Mouse (Mus musculus) heart, embryonic 16.5 days (tissue): ENCODE results near the gene Herpud1. TPM values are rescaled to one million over a fixed set of nuclear protein-coding genes. Genes with fewer than 3 reads are reported as not detected.
A peak's percentile ranks its signal among the peaks of the same experiment; 100 is the strongest.

Experiments
- ATAC-seq: fragments of 200-750 bp; cut with Nextera tagmentation; replicated peaks from 2 replicates; pipeline ENCODE4 v1.8.0; 2017; ENCODE audit warnings: moderate number of reproducible peaks; ENCODE audit not compliant: insufficient read depth, low FRiP score; ENCODE audit errors: extremely low read depth
- H3K27ac ChIP-seq: fragments of 300-500 bp; sonication (generic); 2 replicates; pipeline ENCODE4 v1.5.1; 2014; ENCODE audit warnings: mild to moderate bottlenecking, low read length, control low read depth, moderate library complexity
- H3K27me3 ChIP-seq: fragments of 300-500 bp; sonication (generic); 2 replicates; pipeline ENCODE4 v1.6.1; 2014; ENCODE audit warnings: low read length, mixed read lengths; ENCODE audit not compliant: control insufficient read depth, insufficient read depth
- H3K36me3 ChIP-seq: fragments of 300-500 bp; sonication (generic); 2 replicates; pipeline ENCODE4 v1.6.1; 2014; ENCODE audit not compliant: control insufficient read depth, insufficient read depth
- H3K4me1 ChIP-seq: fragments of 300-500 bp; sonication (generic); 2 replicates; pipeline ENCODE4 v1.6.1; 2014; ENCODE audit warnings: low read length, mixed read lengths; ENCODE audit not compliant: control insufficient read depth, insufficient read depth
- H3K4me2 ChIP-seq: fragments of 300-500 bp; sonication (generic); 2 replicates; pipeline ENCODE4 v1.6.1; 2014; ENCODE audit warnings: low read depth, mild to moderate bottlenecking, control low read depth, low read length
- H3K4me3 ChIP-seq: fragments of 300-500 bp; sonication (generic); 2 replicates; pipeline ENCODE4 v1.5.1; 2014; ENCODE audit warnings: mild to moderate bottlenecking, control low read depth, low read length
- H3K9ac ChIP-seq: fragments of 300-500 bp; sonication (generic); 2 replicates; pipeline ENCODE4 v1.6.1; 2014; ENCODE audit warnings: low read length, control low read depth
- H3K9me3 ChIP-seq: fragments of 300-500 bp; sonication (generic); replicated peaks from 2 replicates; pipeline ENCODE4 v1.6.1; 2016; ENCODE audit warnings: low read length; ENCODE audit not compliant: control insufficient read depth
- WGBS: fragments of 180-500 bp; shearing (Covaris S2); extraction: QIAGEN DNeasy Blood & Tissue Kit; methylation state at CpG from one replicate; pipeline ENCODE4 v1.1.7; 2014; 5-methylcytosine and 5-hydroxymethylcytosine counted together
- polyA plus RNA-seq: library from polyadenylated mRNA; unstranded; fragments of >200 nt; fragmentation: Nextera tagmentation; extraction: Ambion mirVana; gene quantifications from 2 replicates; pipeline ENCODE4 v1.2.1, GENCODE M21; 2015

Herpud1 gene
- polyA plus RNA-seq, 1 experiment from 2014 or later, result 120 TPM

DNA sequence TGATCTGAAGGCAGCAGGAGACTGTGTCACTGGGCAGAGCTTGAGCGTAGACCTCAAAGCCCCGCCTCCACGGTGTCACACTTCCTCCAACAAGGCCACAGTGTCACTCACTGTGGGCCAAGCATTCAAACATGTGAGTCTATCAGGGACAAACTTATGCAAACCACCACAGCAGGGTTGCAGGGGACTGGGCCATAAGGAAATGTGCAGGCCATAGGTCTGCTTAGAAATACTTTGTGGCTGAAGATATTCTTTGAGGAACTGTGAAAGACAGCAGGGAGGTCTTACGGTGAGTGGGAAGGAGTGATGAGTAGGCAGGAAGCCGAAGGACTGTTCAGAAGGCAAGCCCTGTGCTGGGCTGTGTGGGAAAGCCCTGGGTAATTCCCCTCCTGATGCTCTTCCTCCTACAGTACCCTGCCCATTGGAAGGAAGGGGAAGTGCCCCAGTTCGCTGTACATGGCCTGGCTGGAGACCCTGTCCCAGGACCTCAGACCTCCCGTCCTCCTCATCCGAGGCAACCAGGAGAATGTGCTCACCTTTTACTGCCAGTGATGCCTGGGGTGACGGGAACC, 20.7 kb upstream of the Herpud1 start:
- Histone ChIP-seq H3K36me3 (no peaks in the 10 kb centered on the region), H3K9ac (no peak overlapping the region), H3K4me1 (peaks cover 26% of the 10 kb centered on the region), H3K9me3 (no peaks in the 10 kb centered on the region), H3K27me3 (no peaks in the 10 kb centered on the region), H3K4me3 (no peak overlapping the region), H3K27ac (no peak overlapping the region; the same call in 1 of the 2 replicates), H3K4me2 (no peak overlapping the region)
- 80% methylated on average over 9 of the region's 9 CpGs for WGBS
- no peak for ATAC-seq

DNA sequence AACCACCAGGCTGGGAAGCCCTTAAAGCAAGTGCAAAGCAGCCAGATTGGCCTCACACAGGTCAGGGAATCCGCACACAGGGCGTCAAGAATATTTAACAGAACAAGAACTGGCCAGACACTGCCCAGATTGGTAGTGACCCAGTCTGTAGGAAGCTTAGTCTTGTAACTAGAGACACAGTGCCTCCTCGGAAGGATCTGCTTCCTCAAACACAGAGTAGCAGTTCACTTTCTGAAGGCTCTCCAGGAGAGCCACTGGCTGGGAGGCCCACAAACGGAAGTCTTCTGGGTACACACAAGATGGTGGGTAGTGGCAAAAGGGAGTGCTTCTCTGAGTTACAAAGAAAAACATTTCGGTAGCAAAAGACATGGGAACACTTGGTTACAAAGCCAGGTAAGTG, 15.4 kb upstream of the Herpud1 start:
- no peak overlapping the region for H3K4me2 ChIP-seq
- no peaks in the 10 kb centered on the region for H3K36me3 ChIP-seq
- H3K27ac ChIP-seq, result no peak overlapping the region
- no peaks in the 10 kb centered on the region for H3K27me3 ChIP-seq
- no peak overlapping the region for H3K9ac ChIP-seq
- H3K9me3 ChIP-seq, result no peaks in the 10 kb centered on the region
- WGBS, result 77% methylated on average over 5 of the region's 5 CpGs
- no peaks in the 10 kb centered on the region for H3K4me1 ChIP-seq
- ATAC-seq, result no peak
- H3K4me3 ChIP-seq, result no peak overlapping the region

DNA sequence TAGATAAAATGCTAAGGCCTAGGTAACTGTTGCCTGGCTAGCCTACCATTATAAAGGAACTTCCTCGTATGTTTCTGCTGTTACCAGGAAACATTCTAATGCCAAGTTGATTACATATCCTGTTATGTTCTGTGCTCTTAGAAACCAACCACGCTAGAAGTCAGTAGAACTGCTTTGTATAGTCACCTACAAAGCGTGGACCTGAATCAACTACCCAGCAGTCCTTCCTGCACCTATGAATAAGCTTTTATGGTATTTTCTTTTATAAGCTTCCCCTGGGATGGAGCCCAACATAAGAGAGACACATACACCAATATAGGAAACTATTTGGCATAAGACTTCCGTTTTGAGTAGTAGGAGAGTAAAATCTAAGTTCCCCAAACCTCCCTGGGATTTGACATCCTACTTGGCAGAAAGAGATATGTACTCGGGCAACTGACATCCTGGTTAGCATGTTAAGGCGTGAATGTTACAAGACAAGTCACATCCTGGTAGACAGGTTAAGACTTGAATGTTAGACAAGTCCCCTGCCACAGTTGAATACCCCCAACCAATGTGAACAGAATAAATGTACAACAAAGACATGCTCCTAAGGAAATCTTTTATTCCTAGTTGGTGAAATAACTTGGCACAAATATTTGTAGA, 13.2 kb upstream of the Herpud1 start:
- H3K36me3 ChIP-seq, result no peaks in the 10 kb centered on the region
- H3K4me3 ChIP-seq, result no peak overlapping the region
- no peak overlapping the region for H3K27ac ChIP-seq
- H3K4me1 ChIP-seq, result peaks cover 7% of the 10 kb centered on the region
- no peaks in the 10 kb centered on the region for H3K27me3 ChIP-seq
- no peaks in the 10 kb centered on the region for H3K9me3 ChIP-seq
- H3K4me2 ChIP-seq, result no peak overlapping the region
- no peak for ATAC-seq
- H3K9ac ChIP-seq, result no peak overlapping the region
- 70% methylated on average over 6 of the region's 6 CpGs for WGBS

DNA sequence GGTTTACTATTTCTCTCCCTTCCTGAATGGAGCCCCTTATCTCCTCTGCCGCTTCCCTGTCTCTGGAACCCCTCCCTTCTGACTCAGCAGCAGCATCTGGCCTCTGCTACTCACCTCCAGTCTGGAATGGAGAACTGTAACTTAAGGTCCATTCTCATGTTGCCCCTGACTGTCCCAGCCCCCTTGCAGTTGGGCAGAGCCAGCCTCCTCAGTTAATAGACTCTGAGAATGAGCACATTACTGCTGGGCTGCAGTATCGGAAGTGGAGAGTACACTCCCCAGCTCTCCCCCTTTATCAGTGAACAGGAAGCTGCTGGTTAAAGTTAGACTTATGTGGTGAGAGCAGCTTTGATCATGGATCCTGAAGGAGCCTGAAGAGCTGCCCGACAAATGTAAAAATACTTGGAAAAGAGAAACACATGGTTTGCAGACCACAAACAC, 10.7 kb upstream of the Herpud1 start:
- Histone ChIP-seq H3K9ac (no peak overlapping the region), H3K9me3 (no peaks in the 10 kb centered on the region), H3K27ac (no peak overlapping the region), H3K27me3 (no peaks in the 10 kb centered on the region), H3K4me2 (no peak overlapping the region), H3K36me3 (no peaks in the 10 kb centered on the region), H3K4me3 (no peak overlapping the region), H3K4me1 (peaks cover 13% of the 10 kb centered on the region)
- WGBS, result 10% methylated on average over 3 of the region's 3 CpGs
- ATAC-seq, result peak; percentile 24; the same call in 1 of the 2 replicates

DNA sequence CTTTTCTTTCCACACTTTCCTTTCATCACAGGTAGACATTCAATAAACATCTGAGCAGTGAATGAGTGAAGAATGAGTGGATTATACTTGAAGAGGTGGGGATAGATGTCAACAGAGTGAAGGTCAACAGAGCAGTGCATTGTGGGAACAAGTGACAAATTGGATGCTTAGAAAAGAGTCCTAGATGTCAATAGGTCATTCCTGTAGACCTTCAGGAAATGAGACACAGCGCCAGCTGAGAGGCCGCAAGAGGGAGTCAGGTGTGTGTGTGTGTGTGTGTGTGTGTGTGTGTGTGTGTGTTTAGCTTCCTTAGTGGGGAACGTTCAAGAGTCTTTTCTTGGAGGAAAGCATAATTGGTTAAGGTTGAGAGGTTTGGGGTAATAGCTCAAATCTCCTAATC, 10.1 kb upstream of the Herpud1 start:
- Histone ChIP-seq H3K4me3 (no peak overlapping the region), H3K4me2 (no peak overlapping the region), H3K9ac (no peak overlapping the region), H3K27ac (no peak overlapping the region), H3K9me3 (no peaks in the 10 kb centered on the region), H3K36me3 (no peaks in the 10 kb centered on the region), H3K4me1 (peaks cover 13% of the 10 kb centered on the region), H3K27me3 (no peaks in the 10 kb centered on the region)
- ATAC-seq, result no peak
- WGBS, result 85% methylated on average over 3 of the region's 3 CpGs

DNA sequence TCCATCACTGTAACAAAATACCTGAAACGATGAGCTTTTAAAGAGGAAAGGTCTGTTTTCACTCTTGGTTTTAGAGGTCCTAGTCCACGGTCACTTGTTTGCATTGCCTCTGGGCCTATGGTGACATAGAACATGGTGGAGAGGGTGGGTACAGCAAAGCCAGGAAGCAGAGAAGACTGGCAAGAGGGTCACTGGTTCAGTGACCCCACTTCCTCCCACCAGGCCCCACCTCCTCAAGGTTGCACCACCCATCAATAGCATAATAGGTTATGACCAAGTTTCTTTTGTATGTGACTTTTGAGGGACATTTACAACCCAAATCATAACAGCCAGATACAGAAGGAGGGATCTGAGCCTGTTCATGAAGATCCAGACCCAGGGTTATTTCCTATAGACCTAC, 9.7 kb upstream of the Herpud1 start:
- Histone ChIP-seq H3K4me3 (no peak overlapping the region), H3K27ac (no peak overlapping the region), H3K36me3 (no peaks in the 10 kb centered on the region), H3K27me3 (no peaks in the 10 kb centered on the region), H3K4me1 (peaks cover 13% of the 10 kb centered on the region), H3K9me3 (no peaks in the 10 kb centered on the region), H3K9ac (no peak overlapping the region), H3K4me2 (no peak overlapping the region)
- no peak for ATAC-seq
- 90% methylated on average over 2 of the region's 2 CpGs for WGBS

DNA sequence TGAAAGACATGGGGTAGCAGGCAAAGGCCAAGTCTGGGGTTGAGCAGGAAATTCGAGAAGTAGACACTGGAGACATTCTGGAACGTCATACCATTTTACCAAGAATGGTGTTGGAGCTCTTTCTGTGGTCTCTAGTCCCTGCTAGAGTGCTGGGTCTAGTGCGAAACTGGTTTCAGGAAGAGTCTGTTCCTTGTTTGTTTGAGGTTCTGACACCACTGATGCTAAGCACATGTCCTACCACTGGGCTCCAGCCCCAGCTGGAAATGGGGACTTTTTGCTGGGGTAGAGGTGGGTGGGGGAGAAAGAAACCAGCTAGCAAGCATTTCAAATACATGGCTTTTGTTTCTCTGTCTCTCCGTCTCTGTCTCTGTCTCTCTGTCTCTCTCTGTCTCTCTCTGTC, 9.2 kb upstream of the Herpud1 start:
- ATAC-seq, result no peak
- Histone ChIP-seq H3K4me1 (peaks cover 13% of the 10 kb centered on the region), H3K9ac (no peak overlapping the region), H3K4me3 (no peak overlapping the region), H3K27ac (no peak overlapping the region), H3K4me2 (no peak overlapping the region), H3K9me3 (no peaks in the 10 kb centered on the region), H3K36me3 (no peaks in the 10 kb centered on the region), H3K27me3 (no peaks in the 10 kb centered on the region)
- WGBS, result 86% methylated on average over 4 of the region's 4 CpGs

DNA sequence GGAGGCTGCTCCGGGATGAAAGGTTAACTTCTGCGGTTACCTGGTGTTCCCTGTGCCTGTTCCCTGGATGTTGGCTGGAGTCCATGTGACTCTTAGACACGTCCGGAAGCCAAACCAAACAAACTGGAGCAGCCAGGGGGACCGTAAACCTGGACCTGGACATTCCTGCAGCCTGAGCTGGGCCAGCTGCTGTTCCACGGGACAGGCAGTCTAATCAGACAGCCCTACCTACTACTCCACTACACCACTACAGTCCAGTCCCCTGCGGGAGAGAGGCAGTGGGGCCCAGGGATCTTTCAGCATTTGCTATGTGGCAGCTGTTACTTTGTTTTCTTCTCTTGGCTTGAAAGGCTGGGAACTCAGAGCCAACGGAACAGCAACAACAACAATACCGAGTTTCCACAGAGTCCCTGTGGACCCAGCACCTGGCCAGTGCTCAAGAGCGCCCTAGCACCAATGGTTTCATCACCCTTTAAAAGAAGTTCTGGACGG, 8.5 kb upstream of the Herpud1 start:
- ATAC-seq, result peak; percentile 65; the same call in 1 of the 2 replicates
- no peak overlapping the region for H3K4me3 ChIP-seq
- no peak overlapping the region for H3K9ac ChIP-seq
- 43% methylated on average over 11 of the region's 11 CpGs for whole genome bisulfite sequencing
- H3K27ac ChIP-seq, result peak overlapping the region; percentile 28
- peaks cover 13% of the 10 kb centered on the region for H3K4me1 ChIP-seq
- no peaks in the 10 kb centered on the region for H3K36me3 ChIP-seq
- H3K9me3 ChIP-seq, result no peaks in the 10 kb centered on the region
- H3K4me2 ChIP-seq, result no peak overlapping the region
- H3K27me3 ChIP-seq, result no peaks in the 10 kb centered on the region

DNA sequence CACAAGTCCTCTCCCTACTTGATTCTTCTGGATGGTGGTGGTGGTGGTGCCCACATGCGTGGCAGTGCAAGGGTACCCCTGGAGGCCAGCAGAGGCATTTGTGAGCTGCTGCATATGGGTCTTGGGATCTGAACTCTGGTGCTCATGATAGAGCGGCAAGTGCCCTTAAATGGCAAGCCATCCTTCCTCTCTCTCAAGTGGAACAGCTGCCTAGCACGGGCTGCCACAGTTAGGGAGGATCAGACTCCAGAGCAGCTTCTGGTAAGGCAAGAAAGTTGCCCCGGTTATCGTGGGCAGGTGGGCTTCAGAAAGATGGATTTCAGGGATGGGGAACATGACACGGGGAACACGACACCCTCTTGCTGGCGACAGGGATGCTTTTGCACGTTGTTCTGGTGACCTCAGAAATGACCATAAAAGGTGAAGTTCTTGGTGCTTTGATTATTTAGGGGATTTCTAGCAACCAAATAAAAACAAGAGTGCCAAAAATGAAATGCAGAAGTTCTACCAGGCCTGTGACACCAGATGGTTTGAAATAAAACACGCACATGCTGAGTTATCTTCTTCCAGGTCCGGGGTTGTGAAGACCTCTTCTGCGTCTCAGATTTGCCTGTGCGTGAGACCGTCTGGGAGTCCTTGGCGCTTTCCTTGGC, 7.3 kb upstream of the Herpud1 start:
- peak; percentile 9; the same call in 1 of the 2 replicates for ATAC-seq
- H3K36me3 ChIP-seq, result no peaks in the 10 kb centered on the region
- 70% methylated on average over 15 of the region's 15 CpGs for WGBS

More for the DNA sequence above, 7.3 kb upstream of the Herpud1 start:
- Histone ChIP-seq H3K27me3 (no peaks in the 10 kb centered on the region), H3K4me2 (no peak overlapping the region), H3K4me3 (no peak overlapping the region), H3K27ac (no peak overlapping the region), H3K9me3 (no peaks in the 10 kb centered on the region), H3K9ac (no peak overlapping the region), H3K4me1 (peaks cover 13% of the 10 kb centered on the region)
